Comparison of ENCODE assay signal across 9 mouse cellular contexts in the genomic region with DNA sequence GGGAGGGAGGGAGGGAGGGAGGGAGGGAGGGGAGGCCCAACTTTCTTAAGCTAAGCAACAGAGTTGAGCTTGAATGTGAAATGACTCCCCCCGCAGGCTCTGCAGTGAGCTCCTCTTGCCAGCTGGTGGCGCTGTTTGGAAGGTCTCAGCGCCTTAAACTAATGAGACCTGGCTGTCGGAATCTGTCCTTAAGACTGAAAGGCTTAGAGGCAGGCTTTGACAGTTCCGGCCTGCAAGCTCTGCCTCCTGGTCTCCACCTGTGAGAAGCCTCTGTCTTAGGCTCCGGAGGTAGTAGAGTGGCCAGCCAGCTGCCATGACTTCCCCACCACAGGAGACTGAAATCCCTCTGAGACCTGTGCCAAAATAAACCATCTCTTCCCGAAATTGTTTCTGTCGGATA. TPM values are rescaled to one million over a fixed set of nuclear protein-coding genes. Genes with fewer than 3 reads are reported as not detected.
DNase-seq lines count a peak whose midpoint lies in the region; ATAC-seq and TF ChIP-seq lines count a peak whose summit lies in the region.
"Had no signal": no experiment of that assay in that cellular context is flagged by ENCODE, and none has a peak within 500 bp of the region (broad histone marks: within the 10 kb centered on the region; RNA-seq: fewer than 3 reads in every experiment).

No protein-coding gene starts in this region.

- no peak for ATAC-seq in embryonic facial prominence, embryonic 13.5 days (ENCODE audit: insufficient number of reproducible peaks, insufficient read depth, low FRiP score, low TSS enrichment, low read depth)

- H3K9ac ChIP-seq in embryonic facial prominence, embryonic 13.5 days = no peak overlapping the region

- no peaks in the 10 kb centered on the region for H3K36me3 ChIP-seq in embryonic facial prominence, embryonic 13.5 days

- H3K4me1 ChIP-seq in bone marrow macrophage, adult 2 months (ENCODE audit: control insufficient read depth, insufficient read depth, low read length) = 0 out of 2 replicates have a peak, but pooled peaks cover 2% of the 10 kb centered on the region
- peaks cover 45% of the 10 kb centered on the region for H3K4me1 ChIP-seq in embryonic facial prominence, embryonic 13.5 days

- peak; percentile 25; the same call in 1 of the 2 replicates for TF ChIP-seq CTCF in bone marrow macrophage, adult 2 months (IDR thresholded peaks at IDR 0.05; ENCODE audit: low read depth, low read length)

- H3K27me3 ChIP-seq in embryonic facial prominence, embryonic 13.5 days = no peaks in the 10 kb centered on the region

- DNase-seq in adrenal gland, adult (ENCODE audit: inconsistent age in 2 of 2, low spot score in 1 of 2) = peak; percentile 62 to 87
- DNase-seq in adrenal gland, adult 8-10 months = no peak
- DNase-seq in heart, postnatal 14 days = peak; percentile 75 to 86
- DNase-seq in layer of hippocampus, adult 8-10 months (ENCODE audit: low spot score in 2 of 2) = peak; percentile 41 to 73
- DNase-seq in lung, postnatal 4 days = peak; percentile 75 to 85
- peak; percentile 67 to 89 for DNase-seq in spleen, postnatal 4 days (ENCODE audit: low spot score in 2 of 2)

- TF ChIP-seq POLR2A in bone marrow macrophage, adult 2 months (IDR thresholded peaks at IDR 0.05; ENCODE audit: borderline replicate concordance, low read depth, low read length) = no peak

- intact Hi-C loops in heart, postnatal 14 days (cut with DNase I) = loop anchor here (2.0 to 5.0 kb wide), 3 partner anchors 68 to 508 kb away; no protein-coding TSS in a partner anchor

- no peaks in the 10 kb centered on the region for H3K9me3 ChIP-seq in embryonic facial prominence, embryonic 13.5 days

- WGBS in embryonic facial prominence, embryonic 13.5 days = 18% methylated on average over 8 of the region's 8 CpGs

- H3K27ac ChIP-seq in bone marrow macrophage, adult 2 months (ENCODE audit: insufficient read depth, low read depth, low read length) = no peak overlapping the region
- H3K27ac ChIP-seq in embryonic facial prominence, embryonic 13.5 days = no peak overlapping the region
- H3K27ac ChIP-seq: macrophage had no signal

- H3K4me2 ChIP-seq in embryonic facial prominence, embryonic 13.5 days = peak overlapping the region; percentile 22; the same call in 1 of the 2 replicates

- H3K4me3 ChIP-seq in bone marrow macrophage, adult 2 months (ENCODE audit: insufficient read depth, low read length) = no peak overlapping the region
- no peak overlapping the region for H3K4me3 ChIP-seq in embryonic facial prominence, embryonic 13.5 days

RNA-seq across cellular contexts. Expression of a gene that starts 16.4 kb away (rescaled TPM):
- 1 to 10 TPM in 2 of 4 experiments, under 1 TPM in 2; 0.64 to 1.7 (median 0.99) TPM for total RNA-seq in adrenal gland, adult 8-10 months (2022)
- polyA plus RNA-seq in bone marrow macrophage, adult 2 months (2012; ENCODE audit: insufficient read depth, insufficient read length, missing spikeins) = not detected in 2 replicates
- polyA plus RNA-seq in embryonic facial prominence, embryonic 13.5 days (2015; fragmentation: Nextera tagmentation; extraction: Ambion mirVana) = not detected in 2 replicates
- total RNA-seq in heart, postnatal 14 days (2021) = 1 to 10 TPM in 1 of 2 experiments, under 1 TPM in 1; 0.65 to 3.2 TPM
- not detected for total RNA-seq in layer of hippocampus, adult 8-10 months (2022)
